Mouse (Mus musculus) midbrain, embryonic 11.5 days (tissue): ENCODE results near the gene Il17rc. TPM values are rescaled to one million over a fixed set of nuclear protein-coding genes. Genes with fewer than 3 reads are reported as not detected.

Source experiments
- ATAC-seq: fragments of 200-750 bp; cut with Nextera tagmentation; 2 replicates; pipeline ENCODE4 v1.8.0; 2017; ENCODE audit warnings: moderate TSS enrichment, moderate library complexity; ENCODE audit not compliant: low FRiP score
- DNase-seq: peaks from one replicate; pipeline ENCODE4 v3.0.0; 2015; ENCODE audit warnings: low spot score; ENCODE audit errors: missing footprints
- H3K27ac ChIP-seq: fragments of 300-500 bp; sonication (generic); 2 replicates; pipeline ENCODE4 v1.5.1; 2014; ENCODE audit warnings: low read depth, low read length
- H3K27me3 ChIP-seq: fragments of 300-500 bp; sonication (generic); 2 replicates; pipeline ENCODE4 v1.6.1; 2014; ENCODE audit warnings: mild to moderate bottlenecking, low read length, moderate library complexity, mixed read lengths; ENCODE audit not compliant: control insufficient read depth, insufficient read depth
- H3K36me3 ChIP-seq: fragments of 300-500 bp; sonication (generic); 2 replicates; pipeline ENCODE4 v1.6.1; 2014; ENCODE audit warnings: mild to moderate bottlenecking, low read length, moderate library complexity, mixed read lengths; ENCODE audit not compliant: control insufficient read depth, insufficient read depth
- H3K4me1 ChIP-seq: fragments of 300-500 bp; sonication (generic); 2 replicates; pipeline ENCODE4 v1.6.1; 2014; ENCODE audit warnings: low read length; ENCODE audit not compliant: control insufficient read depth, insufficient read depth
- H3K4me2 ChIP-seq: fragments of 300-500 bp; sonication (generic); 2 replicates; pipeline ENCODE4 v1.6.1; 2014; ENCODE audit warnings: mild to moderate bottlenecking, moderate library complexity
- H3K4me3 ChIP-seq: fragments of 300-500 bp; sonication (generic); 2 replicates; pipeline ENCODE4 v1.5.1; 2014; ENCODE audit warnings: low read depth, low read length
- H3K9ac ChIP-seq: fragments of 300-500 bp; sonication (generic); 2 replicates; pipeline ENCODE4 v1.6.1; 2014; ENCODE audit warnings: low read length
- H3K9me3 ChIP-seq: fragments of 300-500 bp; sonication (generic); 2 replicates; pipeline ENCODE4 v1.6.1; 2016; ENCODE audit warnings: low read length; ENCODE audit not compliant: control insufficient read depth
- WGBS: fragments of 180-500 bp; shearing (Covaris S2); extraction: QIAGEN DNeasy Blood & Tissue Kit; methylation state at CpG from one replicate; pipeline ENCODE4 v1.1.7; 2014; 5-methylcytosine and 5-hydroxymethylcytosine counted together
- polyA plus RNA-seq: library from polyadenylated mRNA; unstranded; fragments of >200 nt; fragmentation: Nextera tagmentation; extraction: Ambion mirVana; gene quantifications from 2 replicates; pipeline ENCODE4 v1.2.1, GENCODE M21; 2014

Il17rc gene
- polyA plus RNA-seq, 1 experiment from 2014 or later: 3.1 TPM

DNA sequence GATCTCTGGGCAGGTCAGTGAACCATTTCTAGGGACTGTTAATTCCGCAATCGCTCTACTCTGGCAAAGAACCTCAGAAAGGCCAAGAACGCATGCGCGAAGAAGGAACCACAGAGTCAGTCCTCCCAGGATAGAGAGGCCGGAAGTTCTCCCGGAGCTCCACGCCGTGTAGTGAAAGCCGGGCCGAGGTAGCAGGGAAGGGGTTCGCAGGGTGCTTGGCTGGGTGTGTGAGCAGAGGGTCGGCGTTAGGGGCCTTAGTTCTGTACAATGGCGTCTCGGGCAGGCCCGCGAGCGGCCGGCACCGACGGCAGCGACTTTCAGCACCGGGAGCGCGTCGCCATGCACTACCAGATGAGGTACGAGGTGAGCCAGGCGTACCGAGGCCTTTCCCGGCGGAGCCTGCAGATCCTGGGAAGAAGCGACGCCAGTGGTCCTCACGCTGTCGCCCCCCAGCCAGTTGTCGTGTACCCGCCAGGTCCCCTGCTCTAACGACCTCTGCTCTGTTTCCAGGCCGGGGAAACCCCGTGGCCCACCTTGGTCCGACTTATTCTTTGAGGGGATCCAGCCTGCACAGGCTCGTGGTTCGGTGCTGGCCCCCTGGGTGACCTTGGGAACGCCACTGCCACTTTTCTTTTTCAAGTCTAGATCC lies 28.7 kb upstream of the Il17rc start, which contains the start of gene Jagn1:
Gene Jagn1, plus strand, starts transcription at position 128 of the 649 bp plus-strand sequence.
- WGBS: under 1% methylated on average over 45 of the region's 45 CpGs
- DNase-seq: peak; percentile 100
- peak within 1 kb of the TSS; percentile 77 for H3K4me2 ChIP-seq

DNA sequence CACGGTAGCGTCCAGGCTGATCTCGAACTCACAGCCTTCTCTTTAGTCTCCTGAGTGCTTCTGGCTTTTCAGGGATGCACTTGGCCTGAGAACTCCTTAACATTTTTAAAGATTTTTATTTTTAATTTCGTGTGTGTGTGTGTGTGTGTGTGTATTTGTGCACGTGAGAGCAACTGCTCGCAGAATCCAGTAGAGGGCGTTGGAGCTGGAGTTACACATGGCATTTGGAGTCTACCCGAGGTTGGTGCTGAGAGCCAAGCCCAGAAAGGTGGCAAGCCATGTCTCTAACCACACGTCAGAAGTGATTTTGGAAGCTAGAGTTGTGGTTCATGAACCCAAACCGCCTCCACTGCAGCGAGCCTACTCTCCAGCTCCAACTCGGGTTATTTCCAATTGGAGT lies 28.1 kb upstream of the Il17rc start:
- ATAC-seq: no peak
- peaks cover 7% of the 10 kb centered on the region; the same call in 1 of the 2 replicates for H3K4me1 ChIP-seq
- peak overlapping the region; percentile 77 for H3K4me2 ChIP-seq
- H3K36me3 ChIP-seq: peaks cover 8% of the 10 kb centered on the region; the same call in 1 of the 2 replicates
- WGBS: 47% methylated on average over 12 of the region's 12 CpGs
- peak overlapping the region; percentile 85 for H3K4me3 ChIP-seq
- no peaks in the 10 kb centered on the region for H3K27me3 ChIP-seq
- no peak for DNase-seq
- no peak overlapping the region for H3K27ac ChIP-seq
- peak overlapping the region; percentile 89 for H3K9ac ChIP-seq
- no peaks in the 10 kb centered on the region for H3K9me3 ChIP-seq

More for the DNA sequence above, 28.7 kb upstream of the Il17rc start, which contains the start of gene Jagn1:
- H3K4me3 ChIP-seq: peak within 1 kb of the TSS; percentile 85
- H3K27me3 ChIP-seq: no peaks in the 10 kb centered on the region
- peaks cover 7% of the 10 kb centered on the region; the same call in 1 of the 2 replicates for H3K4me1 ChIP-seq
- H3K9me3 ChIP-seq: no peaks in the 10 kb centered on the region
- H3K36me3 ChIP-seq: peaks cover 4% of the 10 kb centered on the region; the same call in 1 of the 2 replicates
- H3K9ac ChIP-seq: peak within 1 kb of the TSS; percentile 89
- H3K27ac ChIP-seq: 0 out of 2 replicates have a peak within 1 kb of the TSS, but pooled peaks have one; percentile 25
- ATAC-seq: peak; percentile 94

DNA sequence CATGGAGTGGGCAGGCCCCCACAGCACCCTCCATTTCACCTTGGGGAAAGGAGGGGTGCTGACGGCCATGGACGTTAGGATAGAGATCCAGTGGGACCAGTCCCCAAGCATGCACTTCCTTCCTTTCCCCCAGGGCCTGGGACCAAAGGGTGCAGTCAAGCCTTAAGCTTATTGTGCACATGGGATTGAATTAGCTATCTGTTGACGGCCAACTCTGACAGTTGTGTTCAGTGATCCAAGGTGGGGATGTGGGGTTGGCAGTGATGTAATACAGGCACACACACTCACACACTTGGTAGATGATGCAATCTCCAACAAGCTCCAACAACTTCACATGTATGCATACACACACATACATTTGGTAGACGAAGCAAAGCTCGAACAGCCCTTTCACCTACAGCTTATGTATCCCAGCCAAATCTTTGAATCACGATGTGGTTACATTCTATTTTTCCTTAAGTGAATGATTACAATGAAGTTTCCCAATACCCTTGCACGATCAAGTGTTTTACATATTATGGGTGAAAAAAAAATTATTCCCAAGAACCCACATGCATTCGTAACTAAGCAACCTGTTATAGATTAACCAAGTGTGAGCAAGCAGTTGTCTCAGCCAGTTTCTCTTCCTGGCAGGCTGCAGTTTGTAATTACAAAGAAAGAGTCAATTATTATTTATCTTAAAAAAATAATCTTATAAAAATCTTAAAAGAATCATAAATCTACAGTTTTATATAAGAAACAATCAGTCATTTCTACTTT lies 26.8 kb upstream of the Il17rc start:
- Histone ChIP-seq H3K4me1 (peaks cover 7% of the 10 kb centered on the region; the same call in 1 of the 2 replicates), H3K4me3 (no peak overlapping the region), H3K9me3 (no peaks in the 10 kb centered on the region), H3K27ac (no peak overlapping the region), H3K36me3 (peaks cover 11% of the 10 kb centered on the region; the same call in 1 of the 2 replicates), H3K4me2 (no peak overlapping the region), H3K9ac (no peak overlapping the region), H3K27me3 (no peaks in the 10 kb centered on the region)
- no peak for ATAC-seq
- 91% methylated on average over 6 of the region's 8 CpGs for WGBS
- no peak for DNase-seq

DNA sequence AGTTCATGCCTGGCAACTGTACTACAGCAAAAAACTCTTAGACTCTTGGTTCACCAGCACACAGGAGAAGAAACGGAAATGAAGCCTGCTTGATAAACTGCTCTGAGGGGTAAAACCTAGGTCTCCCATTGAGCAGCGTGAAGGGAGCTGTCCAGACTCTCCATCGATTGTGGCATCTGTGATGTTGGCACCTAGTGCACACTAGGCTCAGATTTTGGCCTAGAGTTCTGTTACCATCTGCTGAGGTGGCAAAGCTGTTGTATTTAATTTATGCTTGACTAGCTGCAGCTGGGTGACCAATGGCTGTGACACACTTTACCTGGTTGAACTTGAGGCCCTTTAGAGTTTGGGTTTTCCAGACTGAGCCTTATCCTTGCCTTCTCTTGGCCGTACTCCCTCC lies 23.6 kb upstream of the Il17rc start:
- Histone ChIP-seq H3K4me2 (no peak overlapping the region), H3K27ac (no peak overlapping the region), H3K4me3 (no peak overlapping the region), H3K4me1 (peaks cover 7% of the 10 kb centered on the region; the same call in 1 of the 2 replicates), H3K9ac (no peak overlapping the region), H3K27me3 (no peaks in the 10 kb centered on the region), H3K9me3 (no peaks in the 10 kb centered on the region), H3K36me3 (peaks cover 11% of the 10 kb centered on the region; the same call in 1 of the 2 replicates)
- DNase-seq: peak; percentile 78
- no peak for ATAC-seq
- 93% methylated on average over 4 of the region's 4 CpGs for WGBS

DNA sequence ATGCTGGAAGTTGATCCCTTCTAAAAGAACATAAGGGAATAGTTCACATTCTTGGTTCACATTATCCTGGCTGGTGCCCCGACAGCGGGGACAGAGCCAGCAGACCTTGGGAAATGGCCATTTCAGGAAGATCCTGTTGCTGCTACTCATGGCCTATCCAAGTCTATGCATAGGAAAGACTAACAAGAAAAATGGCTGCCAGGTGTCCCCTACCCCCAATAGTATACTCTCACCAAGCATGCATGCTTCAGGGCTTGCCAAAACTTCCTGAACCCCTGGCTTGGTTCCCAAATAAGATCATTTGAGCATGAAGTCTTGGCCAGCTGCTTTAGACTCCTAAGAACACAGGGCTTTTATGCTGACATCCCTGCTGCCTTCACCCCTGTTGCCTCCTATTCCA lies 19.4 kb upstream of the Il17rc start:
- H3K27ac ChIP-seq: no peak overlapping the region
- WGBS: 79% methylated on average over 2 of the region's 2 CpGs
- no peak overlapping the region for H3K4me2 ChIP-seq
- no peak overlapping the region for H3K4me3 ChIP-seq
- H3K36me3 ChIP-seq: peaks cover 11% of the 10 kb centered on the region; the same call in 1 of the 2 replicates
- H3K4me1 ChIP-seq: no peaks in the 10 kb centered on the region
- H3K9me3 ChIP-seq: no peaks in the 10 kb centered on the region
- no peaks in the 10 kb centered on the region for H3K27me3 ChIP-seq
- DNase-seq (peak; percentile 41), ATAC-seq (no peak)
- no peak overlapping the region for H3K9ac ChIP-seq

DNA sequence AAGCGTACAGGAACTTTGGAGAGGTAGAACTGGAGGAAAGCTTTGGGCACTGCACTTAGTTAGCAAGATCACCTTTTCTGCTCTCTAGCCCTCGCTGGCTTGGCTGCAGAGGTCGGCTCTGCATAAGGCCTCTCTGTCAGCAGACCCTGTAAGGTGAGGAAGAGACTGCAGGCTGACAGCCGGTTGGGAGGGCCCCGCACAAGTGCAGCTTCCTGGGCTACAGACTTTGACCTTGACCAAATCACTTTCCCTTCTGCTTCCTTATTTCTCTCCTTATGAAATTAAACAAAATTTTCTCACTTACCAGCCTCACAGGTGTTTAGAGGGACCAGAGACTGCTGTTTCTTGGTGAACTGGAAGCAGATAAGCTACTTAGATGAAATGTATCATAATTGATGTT lies 16.2 kb upstream of the Il17rc start:
- no peaks in the 10 kb centered on the region for H3K9me3 ChIP-seq
- H3K9ac ChIP-seq: no peak overlapping the region
- no peak overlapping the region for H3K4me2 ChIP-seq
- no peak overlapping the region for H3K4me3 ChIP-seq
- no peaks in the 10 kb centered on the region for H3K4me1 ChIP-seq
- H3K36me3 ChIP-seq: no peaks in the 10 kb centered on the region
- H3K27me3 ChIP-seq: no peaks in the 10 kb centered on the region
- DNase-seq: peak; percentile 73
- no peak for ATAC-seq
- no peak overlapping the region for H3K27ac ChIP-seq
- WGBS: 77% methylated on average over 5 of the region's 5 CpGs

DNA sequence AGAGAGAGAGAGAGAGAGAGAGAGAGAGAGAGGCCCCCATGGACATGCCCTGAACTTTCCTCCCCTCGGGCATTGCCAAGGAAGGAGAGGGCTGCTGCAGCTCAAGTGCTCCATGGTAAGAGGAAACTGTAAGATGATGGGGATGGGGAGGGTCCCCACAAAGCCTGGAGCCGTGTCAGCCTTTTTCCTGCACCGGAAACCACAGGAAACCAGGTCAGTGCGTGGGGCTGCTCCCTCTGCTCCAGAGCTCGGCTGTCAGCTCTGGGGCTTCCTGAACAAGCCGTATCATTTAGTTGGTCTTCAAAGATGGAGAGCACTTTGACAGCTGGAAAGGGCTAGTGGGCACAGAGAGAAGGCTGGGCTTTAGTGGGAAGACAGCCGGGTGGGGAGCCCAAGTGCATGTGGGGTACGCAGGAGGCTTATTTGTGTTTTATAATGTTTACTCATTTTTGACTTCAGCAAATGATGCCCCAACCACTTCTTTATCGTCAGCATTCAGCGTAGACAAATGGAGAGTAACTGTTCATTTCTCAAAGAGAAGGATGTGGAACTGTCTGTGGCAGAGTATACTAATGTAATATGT lies 13.2 kb upstream of the Il17rc start, which contains the start of gene Il17re:
Gene Il17re, plus strand, starts transcription at position 533 of the 583 bp plus-strand sequence.
- no peak within 1 kb of the TSS for H3K4me3 ChIP-seq
- H3K27ac ChIP-seq: no peak within 1 kb of the TSS
- H3K27me3 ChIP-seq: no peaks in the 10 kb centered on the region
- H3K4me1 ChIP-seq: no peaks in the 10 kb centered on the region
- H3K36me3 ChIP-seq: no peaks in the 10 kb centered on the region
- no peak within 1 kb of the TSS for H3K4me2 ChIP-seq
- DNase-seq (no peak), ATAC-seq (no peak)
- no peaks in the 10 kb centered on the region for H3K9me3 ChIP-seq
- 86% methylated on average over 10 of the region's 10 CpGs for WGBS
- no peak within 1 kb of the TSS; the same call in 1 of the 2 replicates for H3K9ac ChIP-seq

DNA sequence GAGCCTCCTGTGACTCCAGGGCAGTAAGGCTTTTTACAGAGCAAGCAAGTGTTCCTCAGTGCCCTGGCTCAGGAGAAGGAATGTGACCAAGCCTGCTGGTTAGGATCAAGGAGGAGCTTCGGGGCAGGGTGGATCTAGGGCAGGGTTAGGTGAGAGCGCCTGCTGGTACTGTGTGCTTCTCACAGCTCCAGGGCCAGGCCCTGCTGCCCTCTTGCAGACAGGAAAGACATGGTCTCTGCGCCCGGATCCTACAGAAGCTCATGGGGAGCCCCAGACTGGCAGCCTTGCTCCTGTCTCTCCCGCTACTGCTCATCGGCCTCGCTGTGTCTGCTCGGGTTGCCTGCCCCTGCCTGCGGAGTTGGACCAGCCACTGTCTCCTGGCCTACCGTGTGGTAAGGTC lies 12.6 kb upstream of the Il17rc start:
- Histone ChIP-seq H3K4me2 (no peak overlapping the region), H3K4me1 (no peaks in the 10 kb centered on the region), H3K9ac (no peak overlapping the region), H3K9me3 (no peaks in the 10 kb centered on the region), H3K27me3 (no peaks in the 10 kb centered on the region), H3K27ac (no peak overlapping the region), H3K4me3 (no peak overlapping the region), H3K36me3 (no peaks in the 10 kb centered on the region)
- ATAC-seq (no peak), DNase-seq (peak; percentile 57)
- 75% methylated on average over 10 of the region's 10 CpGs for WGBS
